Mouse (Mus musculus): ENCODE results near the gene Tax1bp1.

GRCm38 (mm10) chr6:52802181-52802580 lies 88.7 kb downstream of the Tax1bp1 start:
- TF ChIP-seq CTCF (IDR thresholded peaks at IDR 0.05) (no peak), EP300 (IDR thresholded peaks at IDR 0.05) (peak; percentile 99)
